Mouse (Mus musculus) intestine, embryonic 15.5 days (tissue): ENCODE measurements around the gene Nxf1. TPM values are rescaled to one million over a fixed set of nuclear protein-coding genes. Genes with fewer than 3 reads are reported as not detected.

Source experiments
- ATAC-seq: fragments of 200-750 bp; cut with Nextera tagmentation; 2 replicates; pipeline ENCODE4 v1.8.0; 2017; ENCODE audit warnings: moderate TSS enrichment, moderate library complexity
- H3K27ac ChIP-seq: fragments of 300-500 bp; sonication (generic); 2 replicates; pipeline ENCODE4 v1.5.1; 2015; ENCODE audit warnings: mild to moderate bottlenecking, inconsistent platforms
- H3K27me3 ChIP-seq: fragments of 300-500 bp; sonication (generic); replicated peaks from 2 replicates; pipeline ENCODE4 v1.6.1; 2015; ENCODE audit warnings: inconsistent platforms
- H3K36me3 ChIP-seq: fragments of 300-500 bp; sonication (generic); 2 replicates; pipeline ENCODE4 v1.6.1; 2015; ENCODE audit warnings: inconsistent platforms
- H3K4me1 ChIP-seq: fragments of 300-500 bp; sonication (generic); replicated peaks from 2 replicates; pipeline ENCODE4 v1.6.1; 2015; ENCODE audit warnings: inconsistent platforms
- H3K4me2 ChIP-seq: fragments of 300-500 bp; sonication (generic); replicated peaks from 2 replicates; pipeline ENCODE4 v1.6.1; 2015; ENCODE audit warnings: mild to moderate bottlenecking, inconsistent platforms
- H3K4me3 ChIP-seq: fragments of 300-500 bp; sonication (generic); replicated peaks from 2 replicates; pipeline ENCODE4 v1.5.1; 2015; ENCODE audit warnings: inconsistent platforms
- H3K9ac ChIP-seq: fragments of 300-500 bp; sonication (generic); 2 replicates; pipeline ENCODE4 v1.6.1; 2015; ENCODE audit warnings: inconsistent platforms
- H3K9me3 ChIP-seq: fragments of 300-500 bp; sonication (generic); 2 replicates; pipeline ENCODE4 v1.6.1; 2016; ENCODE audit warnings: inconsistent platforms
- WGBS: fragments of 180-500 bp; shearing (Covaris S2); methylation state at CpG from one replicate; pipeline ENCODE4 v1.1.7; 2015; 5-methylcytosine and 5-hydroxymethylcytosine counted together
- polyA plus RNA-seq: library from polyadenylated mRNA; unstranded; fragments of >200 nt; fragmentation: Nextera tagmentation; extraction: Ambion mirVana; gene quantifications from 2 replicates; pipeline ENCODE4 v1.2.1, GENCODE M21; 2015

The Nxf1 gene
- polyA plus RNA-seq, 1 experiment from 2014 or later: 146 TPM

DNA sequence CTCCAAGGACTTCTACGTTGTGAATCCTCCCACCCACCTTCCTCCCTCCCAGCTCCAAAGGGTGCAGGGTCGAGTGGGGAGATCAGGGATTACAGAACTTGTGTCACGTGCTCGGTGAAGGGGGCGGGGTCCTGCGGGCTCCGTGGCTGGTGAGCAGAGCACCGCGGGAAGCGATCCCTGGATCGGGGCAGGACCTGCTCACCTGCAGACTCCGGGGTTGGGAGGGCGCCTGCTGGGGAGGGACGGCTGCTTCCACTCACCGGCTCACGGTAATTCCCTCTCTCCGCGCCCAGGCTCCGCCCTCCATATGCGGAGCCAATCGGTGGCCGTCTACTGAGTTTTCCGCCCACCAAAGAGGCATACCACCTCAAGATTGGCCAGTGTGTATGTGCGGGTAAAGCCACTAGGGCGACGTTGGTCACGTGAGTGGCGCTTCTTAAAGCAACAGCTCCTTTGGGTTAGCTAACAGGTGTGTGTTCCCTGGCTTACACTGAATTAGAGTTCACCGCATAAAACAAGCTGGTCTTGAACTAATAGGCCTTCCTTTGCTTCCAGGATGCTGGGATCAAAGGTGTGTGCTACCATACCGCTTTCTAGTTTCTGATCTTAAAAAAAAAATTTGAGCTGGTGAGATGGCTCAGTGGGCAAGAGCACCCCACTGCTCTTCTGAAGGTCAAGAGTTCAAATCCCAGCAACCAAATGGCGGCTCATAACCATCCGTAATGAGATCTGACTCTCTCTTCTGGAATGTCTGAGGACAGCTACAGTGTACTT lies 29.3 kb downstream of the Nxf1 start, which contains the start of gene Taf6l:
Gene Taf6l (minus strand): TSS at position 410 of the 774 bp plus-strand sequence.
- ATAC-seq: peak; percentile 100
- peak within 1 kb of the TSS; percentile 58 for H3K9ac ChIP-seq
- under 1% methylated on average over 32 of the region's 32 CpGs for WGBS
- peak within 1 kb of the TSS; percentile 74 for H3K4me3 ChIP-seq
- H3K27ac ChIP-seq: peak within 1 kb of the TSS; percentile 92
- peaks cover 13% of the 10 kb centered on the region for H3K36me3 ChIP-seq
- H3K4me1 ChIP-seq: peaks cover 8% of the 10 kb centered on the region
- H3K9me3 ChIP-seq: no peaks in the 10 kb centered on the region
- no peaks in the 10 kb centered on the region for H3K27me3 ChIP-seq
- H3K4me2 ChIP-seq: peak within 1 kb of the TSS; percentile 61

DNA sequence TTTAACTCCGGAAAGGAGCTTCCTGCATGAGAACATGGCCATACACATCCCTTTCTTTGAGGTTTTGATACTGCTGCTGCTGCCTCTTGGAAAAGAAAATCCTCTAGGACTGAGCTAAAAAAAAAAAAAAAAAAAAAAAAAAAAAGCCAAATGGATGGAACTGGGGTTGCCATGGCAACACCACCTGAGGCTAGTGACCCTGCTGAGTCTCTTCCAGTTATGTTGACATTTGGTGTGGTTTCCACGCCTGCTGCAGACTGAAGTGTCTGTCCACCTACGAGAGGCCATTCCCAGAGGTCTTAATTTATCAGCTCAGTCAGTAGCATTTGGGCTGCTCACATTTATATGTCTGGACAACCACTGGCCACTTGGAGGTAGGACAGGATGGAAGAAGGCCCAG lies 31.6 kb downstream of the Nxf1 start:
- WGBS: 30% methylated on average over 3 of the region's 3 CpGs
- no peak for ATAC-seq
- peaks cover 8% of the 10 kb centered on the region for H3K4me1 ChIP-seq
- H3K9me3 ChIP-seq: no peaks in the 10 kb centered on the region
- H3K36me3 ChIP-seq: peaks cover 12% of the 10 kb centered on the region
- no peak overlapping the region for H3K9ac ChIP-seq
- H3K4me3 ChIP-seq: no peak overlapping the region
- H3K4me2 ChIP-seq: no peak overlapping the region
- H3K27me3 ChIP-seq: no peaks in the 10 kb centered on the region
- no peak overlapping the region for H3K27ac ChIP-seq

DNA sequence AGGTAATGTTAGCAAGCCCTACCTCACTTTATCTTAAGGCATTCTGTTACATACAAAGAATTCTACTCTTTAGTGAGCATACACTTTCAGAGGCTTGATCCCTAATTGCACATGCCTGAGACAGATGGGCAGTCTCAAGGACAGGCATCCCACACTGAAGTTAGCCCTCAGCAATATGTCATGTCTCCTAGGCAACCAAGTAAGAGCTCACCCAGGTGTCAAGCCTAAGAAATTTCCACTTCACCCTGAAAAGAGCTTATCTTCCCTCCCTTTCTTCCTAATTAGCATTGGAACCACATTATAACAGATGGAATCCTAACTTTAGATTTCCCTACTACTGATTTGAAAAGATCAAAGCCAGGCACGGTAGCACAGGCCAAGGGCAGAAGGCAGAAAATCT lies 32.3 kb downstream of the Nxf1 start:
- Histone ChIP-seq H3K27me3 (no peaks in the 10 kb centered on the region), H3K4me1 (peaks cover 8% of the 10 kb centered on the region), H3K4me2 (no peak overlapping the region), H3K36me3 (peaks cover 18% of the 10 kb centered on the region), H3K4me3 (no peak overlapping the region), H3K9ac (no peak overlapping the region), H3K27ac (no peak overlapping the region), H3K9me3 (no peaks in the 10 kb centered on the region)
- ATAC-seq: no peak
- WGBS: 76% methylated on average over 1 of the region's 1 CpGs

DNA sequence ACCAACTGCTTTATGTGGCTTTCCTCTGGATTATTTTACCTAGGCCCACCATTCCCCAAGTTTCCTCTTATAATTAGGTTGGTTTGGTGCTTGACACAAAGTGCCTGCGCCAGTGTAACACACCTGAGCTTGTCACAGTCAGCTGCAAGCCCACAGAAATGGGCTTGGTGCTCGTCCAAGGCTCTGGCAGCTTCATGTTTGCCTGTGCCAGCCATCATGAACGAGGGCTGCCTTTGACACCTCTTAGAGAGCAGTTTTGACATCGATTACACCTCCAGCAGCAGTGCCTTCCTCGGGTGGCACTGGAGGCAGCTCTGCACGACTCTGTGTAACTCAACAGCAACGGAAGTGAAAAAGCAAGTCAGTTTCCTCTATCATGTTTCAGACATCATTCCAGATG lies 33.3 kb downstream of the Nxf1 start:
- H3K36me3 ChIP-seq: peaks cover 25% of the 10 kb centered on the region
- peaks cover 5% of the 10 kb centered on the region for H3K4me1 ChIP-seq
- H3K27me3 ChIP-seq: no peaks in the 10 kb centered on the region
- H3K4me2 ChIP-seq: no peak overlapping the region
- no peak overlapping the region for H3K27ac ChIP-seq
- no peak overlapping the region for H3K4me3 ChIP-seq
- no peak overlapping the region for H3K9ac ChIP-seq
- WGBS: 83% methylated on average over 7 of the region's 7 CpGs
- no peaks in the 10 kb centered on the region for H3K9me3 ChIP-seq
- no peak for ATAC-seq

DNA sequence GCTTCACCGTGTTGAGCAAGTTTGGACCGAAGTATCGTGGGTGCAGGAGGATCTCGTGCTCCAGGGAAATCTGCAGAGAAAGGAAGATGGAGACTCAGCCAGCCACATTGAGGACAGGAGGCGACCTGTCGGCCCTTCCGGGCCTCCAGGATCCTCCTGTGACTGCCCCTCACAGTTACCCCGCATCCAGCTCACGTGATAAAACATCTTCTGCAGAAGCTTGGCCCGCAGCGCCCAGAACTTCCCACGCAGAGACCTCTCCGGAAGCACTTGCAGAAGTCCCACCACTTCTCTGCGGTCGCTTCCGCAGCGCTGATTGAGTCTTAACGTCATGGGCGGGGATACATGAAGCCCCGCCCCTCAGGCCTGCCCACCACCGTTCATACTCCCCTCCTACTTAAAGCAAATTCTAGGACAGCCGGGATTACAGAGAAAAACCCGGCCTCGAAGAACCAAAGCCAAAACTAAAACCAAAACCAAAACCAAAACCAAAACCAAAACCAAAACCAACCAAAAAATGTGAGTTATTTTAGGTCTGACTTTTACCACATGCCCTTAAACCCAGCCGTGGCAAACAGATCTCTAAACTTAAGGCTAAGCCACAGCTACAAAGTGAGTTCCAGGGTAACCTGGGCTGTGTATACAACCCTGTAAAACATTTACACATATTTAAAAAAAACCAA lies 41.5 kb downstream of the Nxf1 start, which contains the start of gene Polr2g:
Gene Polr2g (minus strand): TSS at position 314 of the 683 bp plus-strand sequence.
- WGBS: under 1% methylated on average over 25 of the region's 25 CpGs
- no peaks in the 10 kb centered on the region for H3K9me3 ChIP-seq
- peak within 1 kb of the TSS; percentile 80 for H3K9ac ChIP-seq
- H3K27me3 ChIP-seq: no peaks in the 10 kb centered on the region
- peak within 1 kb of the TSS; percentile 71 for H3K27ac ChIP-seq
- H3K4me3 ChIP-seq: peak within 1 kb of the TSS; percentile 73
- ATAC-seq: peak; percentile 86
- H3K4me2 ChIP-seq: peak within 1 kb of the TSS; percentile 83
- peaks cover 13% of the 10 kb centered on the region for H3K4me1 ChIP-seq
- peaks cover 14% of the 10 kb centered on the region for H3K36me3 ChIP-seq

DNA sequence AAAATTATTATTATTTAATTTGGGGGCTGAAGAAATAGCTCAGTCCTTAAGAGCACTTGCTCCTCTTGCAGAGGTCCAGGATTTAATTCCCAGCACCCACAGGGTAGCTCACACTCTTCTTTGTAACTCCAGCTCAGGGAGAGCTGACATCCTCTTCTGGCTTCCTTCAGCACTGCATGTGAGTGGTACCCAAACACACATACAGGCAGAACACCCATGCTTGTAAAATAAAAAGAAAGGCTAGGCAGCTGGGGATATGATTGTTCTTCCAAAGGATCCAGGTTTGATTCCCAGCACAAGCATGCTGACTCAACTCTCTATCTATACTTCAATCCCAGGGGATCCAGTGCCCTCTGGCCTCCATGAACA lies 42.1 kb downstream of the Nxf1 start:
- H3K4me3 ChIP-seq: peak overlapping the region; percentile 73
- H3K4me2 ChIP-seq: peak overlapping the region; percentile 83
- no peaks in the 10 kb centered on the region for H3K27me3 ChIP-seq
- H3K9me3 ChIP-seq: no peaks in the 10 kb centered on the region
- no peak for ATAC-seq
- peaks cover 13% of the 10 kb centered on the region for H3K4me1 ChIP-seq
- H3K27ac ChIP-seq: no peak overlapping the region
- no peak overlapping the region for H3K9ac ChIP-seq
- H3K36me3 ChIP-seq: peaks cover 9% of the 10 kb centered on the region

DNA sequence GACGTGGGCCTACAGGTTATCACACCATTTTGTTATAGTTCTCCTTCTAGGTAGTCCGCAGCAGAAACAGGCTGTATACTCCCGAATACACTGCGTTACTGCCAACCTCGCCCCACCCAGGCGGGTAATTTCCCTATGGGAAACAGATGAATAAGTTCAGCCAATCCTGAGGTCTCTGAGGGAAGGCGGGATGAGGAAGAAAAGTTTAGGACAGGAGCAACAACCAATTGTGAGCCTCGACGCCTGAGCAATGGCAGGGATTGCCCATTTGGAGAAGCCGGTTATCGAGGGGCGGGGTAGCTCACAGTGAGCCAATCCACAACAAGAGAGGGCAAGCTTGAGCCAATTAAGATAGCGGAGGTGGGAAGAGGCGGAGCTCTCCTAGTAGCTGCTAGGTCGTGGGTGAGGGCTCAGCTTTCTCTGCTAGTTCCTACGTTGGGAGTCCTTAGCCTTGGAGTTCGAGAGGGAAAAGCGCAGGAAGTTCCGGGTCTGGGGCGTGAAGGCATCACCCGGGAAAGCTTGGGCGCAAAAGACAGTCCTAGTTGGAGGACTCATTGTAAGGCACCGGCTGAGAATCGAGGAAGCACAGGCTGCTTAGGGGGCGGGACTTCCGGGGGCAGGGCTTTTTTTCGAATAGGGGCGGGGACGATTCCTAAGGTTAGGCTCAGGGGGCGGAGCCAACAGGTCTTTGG lies 45.4 kb downstream of the Nxf1 start, which contains the start of gene Zbtb3:
Gene Zbtb3 (plus strand): TSS at position 426 of the 692 bp plus-strand sequence.
- Histone ChIP-seq H3K4me1 (peaks cover 11% of the 10 kb centered on the region), H3K9me3 (no peaks in the 10 kb centered on the region), H3K4me2 (peak within 1 kb of the TSS; percentile 73), H3K27ac (peak within 1 kb of the TSS; percentile 88), H3K36me3 (no peaks in the 10 kb centered on the region), H3K27me3 (no peaks in the 10 kb centered on the region), H3K9ac (peak within 1 kb of the TSS; percentile 59), H3K4me3 (peak within 1 kb of the TSS; percentile 62)
- WGBS: under 1% methylated on average over 30 of the region's 30 CpGs
- ATAC-seq: peak; percentile 98

DNA sequence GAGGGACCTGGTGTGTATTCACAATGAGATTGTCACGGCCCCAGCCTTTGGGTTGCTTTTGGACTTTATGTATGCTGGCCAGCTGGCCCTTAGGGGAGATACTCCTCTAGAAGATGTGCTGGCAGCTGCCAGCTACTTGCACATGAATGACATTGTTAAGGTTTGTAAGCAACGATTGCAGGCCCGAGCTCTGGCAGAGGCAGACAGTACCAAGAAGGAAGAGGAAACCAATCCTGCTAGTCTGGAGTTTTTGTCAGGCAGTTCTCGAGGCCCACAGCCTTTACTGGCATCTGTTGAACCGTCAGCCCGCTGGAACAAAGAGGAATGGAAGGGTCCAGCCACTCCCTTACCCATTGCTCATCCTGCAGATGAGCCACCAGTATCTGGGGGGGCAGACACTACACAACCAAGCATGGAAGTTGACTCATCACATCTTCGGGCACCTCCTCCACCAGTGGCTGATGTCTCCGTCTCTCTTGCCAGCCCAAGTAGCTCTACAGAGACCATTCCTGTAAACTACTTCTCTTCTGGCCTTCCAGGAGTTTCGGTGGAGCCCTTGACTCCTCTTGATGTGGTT lies 46.4 kb downstream of the Nxf1 start:
- H3K4me2 ChIP-seq: peak overlapping the region; percentile 73
- H3K4me1 ChIP-seq: peaks cover 7% of the 10 kb centered on the region
- H3K4me3 ChIP-seq: peak overlapping the region; percentile 62
- WGBS: 92% methylated on average over 9 of the region's 9 CpGs
- H3K9ac ChIP-seq: no peak overlapping the region
- H3K9me3 ChIP-seq: no peaks in the 10 kb centered on the region
- no peak for ATAC-seq
- no peaks in the 10 kb centered on the region for H3K27me3 ChIP-seq
- H3K27ac ChIP-seq: 0 out of 2 replicates have a peak overlapping the region, but pooled peaks have one; percentile 88
- H3K36me3 ChIP-seq: no peaks in the 10 kb centered on the region

DNA sequence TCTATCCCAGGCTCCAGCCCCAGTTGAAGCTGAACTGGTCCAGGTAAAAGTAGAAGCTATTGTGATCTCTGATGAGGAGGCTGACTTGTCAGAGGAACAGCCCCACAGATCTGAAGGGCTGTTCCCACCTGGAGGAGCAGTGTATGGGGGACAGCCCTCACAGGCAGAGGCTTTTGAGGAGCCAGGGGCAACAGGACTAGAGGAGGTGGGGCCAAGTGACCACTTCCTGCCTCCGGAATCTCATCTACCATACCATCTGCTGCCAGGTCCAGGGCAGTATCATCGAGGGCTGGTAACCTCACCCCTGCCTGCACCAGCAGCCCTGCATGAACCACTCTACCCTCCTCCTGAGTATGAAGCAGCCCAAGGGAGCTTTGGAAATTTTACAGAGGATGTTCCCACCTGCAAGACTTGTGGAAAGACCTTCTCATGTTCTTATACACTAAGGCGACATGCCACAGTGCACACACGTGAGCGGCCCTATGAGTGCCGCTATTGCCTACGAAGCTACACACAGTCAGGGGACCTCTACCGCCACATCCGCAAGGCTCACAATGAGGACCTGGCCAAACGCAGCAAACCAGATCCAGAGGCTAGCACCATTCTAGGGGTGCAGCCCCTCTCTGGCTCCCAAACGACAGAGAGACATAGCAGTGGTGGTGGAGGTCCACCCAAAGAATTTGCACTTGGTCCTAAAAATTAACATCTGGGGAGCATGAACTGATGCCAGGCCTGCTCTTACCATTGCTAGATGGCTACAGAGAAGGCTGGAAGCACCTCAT lies 47.2 kb downstream of the Nxf1 start:
- 88% methylated on average over 11 of the region's 11 CpGs for WGBS
- Histone ChIP-seq H3K36me3 (no peaks in the 10 kb centered on the region), H3K27ac (no peak overlapping the region), H3K4me3 (no peak overlapping the region), H3K9ac (no peak overlapping the region), H3K27me3 (no peaks in the 10 kb centered on the region), H3K4me1 (peaks cover 7% of the 10 kb centered on the region), H3K9me3 (no peaks in the 10 kb centered on the region), H3K4me2 (no peak overlapping the region)
- no peak for ATAC-seq

DNA sequence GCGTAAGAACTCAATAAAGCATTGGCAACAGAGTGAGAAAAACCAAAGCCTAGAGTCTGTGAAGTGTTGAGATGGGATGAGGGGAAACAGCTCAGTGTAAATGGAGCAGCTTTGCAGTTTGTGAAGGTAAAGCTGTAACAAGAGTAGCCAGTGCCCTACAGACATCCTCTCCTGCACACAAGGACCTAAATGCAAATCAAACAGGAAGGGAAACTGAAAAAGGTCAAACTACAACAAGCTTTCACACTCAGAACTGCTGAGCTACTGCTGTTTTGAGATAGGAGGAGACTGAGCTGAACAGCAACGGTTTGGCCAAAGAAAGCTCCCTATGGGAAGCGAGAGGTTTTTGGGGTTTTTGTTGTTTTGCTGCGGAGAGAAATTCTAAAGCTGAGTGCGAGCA lies 49.9 kb downstream of the Nxf1 start:
- Histone ChIP-seq H3K4me2 (no peak overlapping the region), H3K27me3 (no peaks in the 10 kb centered on the region), H3K9me3 (no peaks in the 10 kb centered on the region), H3K36me3 (peaks cover 7% of the 10 kb centered on the region; the same call in 1 of the 2 replicates), H3K4me1 (peaks cover 7% of the 10 kb centered on the region), H3K27ac (no peak overlapping the region), H3K9ac (no peak overlapping the region), H3K4me3 (no peak overlapping the region)
- WGBS: 94% methylated on average over 5 of the region's 5 CpGs
- ATAC-seq: no peak

DNA sequence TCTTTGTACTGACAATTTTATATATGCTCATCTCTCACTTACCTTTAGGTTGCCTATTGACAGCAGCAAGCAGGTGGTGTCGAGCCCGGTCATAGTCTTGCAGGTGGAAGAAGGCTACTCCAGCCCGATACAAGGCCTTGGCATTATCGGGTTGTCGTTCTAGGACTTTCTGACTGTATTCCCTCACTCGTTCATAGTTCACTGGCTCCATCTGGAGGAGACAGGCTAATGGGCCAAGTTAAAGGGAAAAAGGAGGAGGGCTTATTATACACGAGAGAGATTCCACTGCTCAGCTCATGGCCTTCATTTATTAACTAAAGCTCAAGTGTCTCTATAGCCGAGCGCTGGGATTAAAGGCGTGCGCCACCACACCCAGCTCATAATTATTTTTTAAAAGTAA lies 58.9 kb downstream of the Nxf1 start:
- H3K27me3 ChIP-seq: no peaks in the 10 kb centered on the region
- H3K4me3 ChIP-seq: no peak overlapping the region
- no peaks in the 10 kb centered on the region for H3K9me3 ChIP-seq
- peaks cover 18% of the 10 kb centered on the region for H3K36me3 ChIP-seq
- peaks cover 19% of the 10 kb centered on the region for H3K4me1 ChIP-seq
- H3K27ac ChIP-seq: no peak overlapping the region
- H3K4me2 ChIP-seq: no peak overlapping the region
- 73% methylated on average over 11 of the region's 11 CpGs for WGBS
- H3K9ac ChIP-seq: no peak overlapping the region; the same call in 1 of the 2 replicates
- no peak for ATAC-seq
